Mouse (Mus musculus) thymus, postnatal 0 days (tissue): ENCODE data around the gene Robo2. TPM values are rescaled to one million over a fixed set of nuclear protein-coding genes. Genes with fewer than 3 reads are reported as not detected.

ENCODE experiments used
- microRNA counts: library from miRNA; unstranded; fragments of <30 nt; microRNA quantifications from one replicate; lab custom pipeline; 2015
- microRNA-seq: library from miRNA; unstranded; fragments of <30 nt; microRNA quantifications from one replicate; pipeline ENCODE4, GENCODE M21; 2016; ENCODE audit warnings: borderline number of aligned reads
- polyA plus RNA-seq: library from polyadenylated mRNA; unstranded; fragments of >200 nt; fragmentation: Nextera tagmentation; extraction: Ambion mirVana; gene quantifications from 2 replicates; pipeline ENCODE4 v1.2.1, GENCODE M21; 2015

The Robo2 gene
- polyA plus RNA-seq, 1 experiment from 2014 or later: 1.7 TPM

MicroRNAs within 50 kb of the gene (microRNA counts, 519-probe panel; counts per million panel counts)
- 473 counts per million, percentile 71 among the panel's probes with 10 or more counts for microRNA mmu-miR-691 (lab: Ali Mortazavi, UCI)

Small RNA genes within 50 kb of the gene (microRNA-seq; reads per million reads assigned to microRNA genes)
- gene Gm24272 (not detected), gene Mir691 (not detected)
